Mouse (Mus musculus) hindbrain, embryonic 13.5 days (tissue): ENCODE measurements around the gene Nupl2. TPM values are rescaled to one million over a fixed set of nuclear protein-coding genes. Genes with fewer than 3 reads are reported as not detected.

Experiments
- ATAC-seq: fragments of 200-750 bp; cut with Nextera tagmentation; 2 replicates; pipeline ENCODE4 v1.8.0; 2017; ENCODE audit warnings: moderate TSS enrichment; ENCODE audit not compliant: low FRiP score
- H3K27ac ChIP-seq: fragments of 300-500 bp; sonication (generic); 2 replicates; pipeline ENCODE4 v1.5.1; 2015; ENCODE audit warnings: inconsistent platforms, mild to moderate bottlenecking, moderate library complexity
- H3K27me3 ChIP-seq: fragments of 300-500 bp; sonication (generic); 2 replicates; pipeline ENCODE4 v1.6.1; 2015; ENCODE audit warnings: mild to moderate bottlenecking, inconsistent platforms
- H3K36me3 ChIP-seq: fragments of 300-500 bp; sonication (generic); 2 replicates; pipeline ENCODE4 v1.6.1; 2015; ENCODE audit warnings: mild to moderate bottlenecking, inconsistent platforms
- H3K4me1 ChIP-seq: fragments of 300-500 bp; sonication (generic); replicated peaks from 2 replicates; pipeline ENCODE4 v1.6.1; 2015; ENCODE audit warnings: inconsistent platforms
- H3K4me2 ChIP-seq: fragments of 300-500 bp; sonication (generic); 2 replicates; pipeline ENCODE4 v1.6.1; 2015; ENCODE audit warnings: inconsistent platforms, mild to moderate bottlenecking, moderate library complexity
- H3K4me3 ChIP-seq: fragments of 300-500 bp; sonication (generic); 2 replicates; pipeline ENCODE4 v1.5.1; 2015; ENCODE audit warnings: mild to moderate bottlenecking, inconsistent platforms
- H3K9ac ChIP-seq: fragments of 300-500 bp; sonication (generic); 2 replicates; pipeline ENCODE4 v1.6.1; 2015; ENCODE audit warnings: mild to moderate bottlenecking, inconsistent platforms
- H3K9me3 ChIP-seq: fragments of 300-500 bp; sonication (generic); 2 replicates; pipeline ENCODE4 v1.6.1; 2016; ENCODE audit warnings: inconsistent platforms
- WGBS: fragments of 180-500 bp; shearing (Covaris S2); methylation state at CpG from one replicate; pipeline ENCODE4 v1.1.7; 2015; 5-methylcytosine and 5-hydroxymethylcytosine counted together
- polyA plus RNA-seq: library from polyadenylated mRNA; unstranded; fragments of >200 nt; fragmentation: Nextera tagmentation; extraction: Ambion mirVana; gene quantifications from 2 replicates; pipeline ENCODE4 v1.2.1, GENCODE M21; 2015

Nupl2 gene
- polyA plus RNA-seq, 1 experiment from 2014 or later = 18.5 TPM

- no peaks in the 10 kb centered on the region for H3K9me3 ChIP-seq
- H3K27ac ChIP-seq = no peak overlapping the region
- H3K27me3 ChIP-seq = peaks cover 17% of the 10 kb centered on the region
- WGBS = 96% methylated on average over 1 of the region's 1 CpGs
- no peaks in the 10 kb centered on the region for H3K36me3 ChIP-seq
- ATAC-seq = no peak
- no peaks in the 10 kb centered on the region for H3K4me1 ChIP-seq
- H3K9ac ChIP-seq = no peak overlapping the region
- no peak overlapping the region for H3K4me2 ChIP-seq
- H3K4me3 ChIP-seq = no peak overlapping the region
Measured at GRCm38 (mm10) chr5:24214900-24215299, 50.1 kb downstream of the Nupl2 start.

Other genes with a start within 250 kb of the Nupl2 start
- 33.9 and 36.4 TPM in 2 replicates for gene Fam126a, start 134.3 kb upstream of the Nupl2 start, polyA plus RNA-seq
- gene Klhl7, start 64.4 kb upstream of the Nupl2 start, polyA plus RNA-seq = 153 and 158 TPM in 2 replicates
- gene Kcnh2, start 186.6 kb downstream of the Nupl2 start, polyA plus RNA-seq = 12.8 and 14.2 TPM in 2 replicates
- gene Nos3, start 199.8 kb downstream of the Nupl2 start, polyA plus RNA-seq = 9.8 and 10.2 TPM in 2 replicates
- gene Atg9b, start 227.2 kb downstream of the Nupl2 start, polyA plus RNA-seq = 0.57 and 0.93 TPM in 2 replicates
- gene Abcb8, start 228.7 kb downstream of the Nupl2 start, polyA plus RNA-seq = 45.7 and 48.7 TPM in 2 replicates
- gene Asic3, start 248.4 kb downstream of the Nupl2 start, polyA plus RNA-seq = 0.94 and 1.3 TPM in 2 replicates